Mouse (Mus musculus) urinary bladder, postnatal 36 days (tissue): ENCODE results near the gene Trpc3.
"Not testable (repeated sequence)": the region's sequence is repeated elsewhere in the genome, so short reads cannot be mapped to it uniquely, and the experiment has no call there.

Experiments used
- DNase-seq, 2 experiments: peaks; one replicate each; pipeline ENCODE4 v3.0.0; 2022; ENCODE audit warnings: low spot score in 2 of 2, mixed read lengths in 1 of 2

The Trpc3 gene

DNA sequence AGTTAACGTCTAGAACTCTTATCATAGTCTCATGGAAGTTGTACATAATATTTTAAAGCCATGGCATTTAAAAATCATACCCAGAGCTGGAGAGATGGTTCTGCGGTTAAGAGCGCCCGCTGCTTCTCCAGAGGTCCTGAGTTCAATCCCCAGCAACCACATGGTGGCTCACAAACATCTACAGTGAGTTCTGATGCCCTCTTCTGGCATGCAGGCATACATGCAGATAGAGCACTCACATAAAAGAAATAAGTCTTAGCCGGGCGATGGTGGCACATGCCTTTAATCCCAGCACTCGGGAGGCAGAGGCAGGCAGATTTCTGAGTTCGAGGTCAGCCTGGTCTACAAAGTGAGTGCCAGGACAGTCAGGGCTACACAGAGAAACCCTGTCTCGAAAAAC is 90.2 kb downstream of the Trpc3 start:
- DNase-seq, result not testable (repeated sequence)

DNA sequence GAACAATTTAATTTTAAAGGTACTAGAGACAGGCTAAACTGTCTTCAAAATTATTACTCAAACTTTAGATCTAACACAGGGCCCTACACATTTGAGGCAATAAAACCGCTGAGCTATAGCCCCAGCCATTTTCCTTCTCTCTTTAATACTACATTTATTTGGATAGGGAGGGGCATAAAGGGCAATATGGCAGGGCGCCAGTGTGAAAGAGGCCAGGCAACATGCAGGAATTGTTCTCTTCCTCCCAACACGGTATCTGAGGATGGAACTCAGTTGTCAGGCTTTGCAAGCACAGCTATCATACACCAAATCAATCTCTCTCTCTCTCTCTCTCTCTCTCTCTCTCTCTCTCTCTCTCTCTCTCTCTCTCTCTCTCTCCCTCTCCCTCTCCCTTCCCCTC is 91.2 kb downstream of the Trpc3 start:
- DNase-seq, result no peak

- peak; percentile 93 to 98 for DNase-seq
Observed at GRCm38 (mm10) chr3:36571827-36572378, 118.1 kb downstream of the Trpc3 start, which contains the start of gene Ccna2. Ccna2 (minus strand) TSS chr3:36572150.

DNA sequence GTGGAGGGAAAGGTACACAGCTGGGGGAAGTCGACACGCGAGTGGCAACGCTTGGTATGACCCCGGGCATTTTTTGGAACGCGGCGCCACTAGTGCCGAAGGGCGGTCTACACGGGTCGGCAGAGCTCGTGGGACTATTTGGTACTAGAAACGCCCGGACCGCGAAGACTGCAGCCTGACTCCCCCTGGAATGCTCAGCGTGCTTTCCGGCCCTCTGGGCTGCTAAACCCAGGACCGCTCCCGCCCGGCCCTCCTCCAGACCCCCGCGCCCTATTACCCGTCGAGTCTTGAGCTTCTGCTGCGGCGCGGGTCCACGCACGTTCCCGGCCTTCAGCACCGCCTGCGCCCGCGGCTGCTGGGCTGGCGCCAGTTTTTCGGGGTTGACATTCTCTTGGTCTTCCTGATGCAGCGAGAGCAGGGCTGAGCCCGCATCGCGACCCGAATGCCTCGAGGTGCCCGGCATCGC is 118.6 kb downstream of the Trpc3 start:
- no peak for DNase-seq
